Mouse (Mus musculus) adipocyte (in vitro differentiated cells): Measurements from ENCODE around the gene Dpyd.
A peak's percentile ranks its signal among the peaks of the same experiment; 100 is the strongest.

Experiments used
- DNase-seq: peaks from one replicate; pipeline ENCODE4 v3.0.0-alpha.2; 2016; ENCODE audit warnings: low spot score

The Dpyd gene

DNA sequence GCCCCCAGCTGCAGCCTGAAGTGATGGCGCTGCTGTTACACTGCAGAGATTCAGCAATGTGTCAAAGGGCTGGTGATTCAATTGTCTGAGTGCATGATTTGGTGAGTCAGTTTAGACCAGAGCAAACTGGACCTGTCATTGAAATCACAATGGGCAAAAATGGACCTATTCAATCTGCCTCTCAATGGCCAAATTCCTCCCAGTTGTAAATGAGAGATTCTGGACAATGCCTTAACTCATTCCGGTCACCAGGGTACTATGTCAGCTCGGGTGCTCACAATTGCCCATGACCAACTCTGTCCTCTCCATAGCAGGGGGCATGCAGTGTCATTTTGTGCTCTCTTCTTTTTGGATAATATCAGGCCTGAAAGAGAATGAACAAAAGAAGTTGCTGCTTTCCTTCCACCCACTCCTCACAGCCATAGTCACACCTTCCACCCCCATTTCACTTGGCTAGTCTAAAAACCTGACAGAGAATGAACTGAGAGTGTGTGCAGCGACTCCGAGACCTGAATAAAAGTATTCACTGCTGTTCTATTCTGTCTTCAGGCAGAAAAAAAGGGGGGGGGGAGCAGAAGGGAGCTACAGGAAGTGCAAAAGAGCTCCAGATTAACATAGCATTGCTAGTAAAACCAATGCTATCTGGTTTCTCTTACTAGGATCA, 533.4 kb downstream of the Dpyd start:
- DNase-seq = no peak

DNA sequence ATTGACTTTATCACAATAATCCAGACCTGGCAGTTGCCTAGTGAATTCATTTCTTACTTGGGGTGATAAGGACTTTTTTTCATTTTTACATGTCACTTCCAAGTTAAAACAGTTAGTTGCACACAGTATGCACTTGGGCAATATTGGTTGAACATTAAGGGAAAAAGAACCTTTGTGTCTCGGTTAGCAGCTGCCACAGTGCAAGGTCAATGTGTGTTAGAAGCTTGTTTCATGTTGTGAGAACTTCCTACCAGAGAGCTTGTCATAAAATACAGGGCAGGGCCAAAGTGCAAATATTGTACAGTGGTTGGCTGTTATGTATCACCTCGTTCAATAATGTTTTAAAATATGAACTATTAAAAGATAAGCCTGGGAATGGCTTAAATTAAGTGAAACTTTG, 564.1 kb downstream of the Dpyd start:
- no peak for DNase-seq

DNA sequence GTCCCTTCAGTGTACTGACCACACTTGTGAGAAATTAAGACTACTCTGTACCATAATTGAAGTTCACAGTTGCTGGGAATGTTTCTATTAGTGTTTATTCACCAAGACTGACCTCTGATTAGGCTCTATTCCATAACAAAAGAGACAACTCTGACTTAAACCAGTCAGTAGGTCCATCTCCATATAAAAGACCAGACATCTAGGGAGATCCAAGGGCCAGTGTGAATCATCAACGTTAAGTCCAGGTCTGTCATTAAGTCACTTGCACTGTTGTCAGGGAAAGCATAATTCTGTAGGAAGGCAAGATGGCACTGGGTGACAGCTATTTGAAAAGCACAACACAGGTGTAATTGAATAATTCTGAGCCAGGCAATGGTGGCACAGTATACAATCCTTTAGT, 566.1 kb downstream of the Dpyd start:
- no peak for DNase-seq

DNA sequence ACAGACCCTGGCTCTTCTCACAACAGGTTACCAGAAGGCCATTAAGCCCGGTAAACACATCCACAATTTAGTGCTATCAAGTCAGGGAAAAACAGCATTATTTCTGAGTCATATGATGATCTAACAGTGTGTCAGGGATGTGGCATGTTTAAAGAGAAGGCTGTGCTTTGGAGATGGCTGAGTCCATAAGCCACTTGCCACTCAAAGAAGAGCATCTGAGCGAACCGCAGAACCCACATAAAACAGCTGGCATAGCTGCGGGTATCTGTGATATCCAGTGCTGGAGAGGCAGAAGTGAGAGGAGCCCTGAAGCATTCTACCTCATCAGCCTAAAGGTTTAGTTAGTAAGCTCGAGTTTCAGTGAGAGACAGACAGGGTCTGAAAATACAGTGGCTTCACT, 581.1 kb downstream of the Dpyd start:
- no peak for DNase-seq

DNA sequence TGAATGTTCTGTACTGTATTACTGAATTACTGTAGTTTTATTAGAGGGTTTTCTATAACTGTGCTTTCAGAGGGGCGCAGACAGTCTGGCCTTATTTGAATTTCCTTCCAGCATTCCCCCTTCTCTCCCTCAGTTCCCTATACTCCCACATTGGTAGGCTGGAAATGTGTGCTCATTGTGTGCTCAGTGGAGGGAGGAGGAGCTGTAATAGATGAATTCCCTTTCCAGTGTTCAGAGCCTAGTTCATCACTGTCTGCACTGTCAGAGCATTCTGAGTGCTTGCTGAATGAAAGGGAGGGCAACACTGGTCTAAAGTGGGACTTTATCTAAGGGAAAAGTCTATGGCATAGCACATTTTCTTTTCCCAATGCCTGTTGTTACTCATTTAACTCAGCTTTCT, 582.9 kb downstream of the Dpyd start:
- DNase-seq = no peak

DNA sequence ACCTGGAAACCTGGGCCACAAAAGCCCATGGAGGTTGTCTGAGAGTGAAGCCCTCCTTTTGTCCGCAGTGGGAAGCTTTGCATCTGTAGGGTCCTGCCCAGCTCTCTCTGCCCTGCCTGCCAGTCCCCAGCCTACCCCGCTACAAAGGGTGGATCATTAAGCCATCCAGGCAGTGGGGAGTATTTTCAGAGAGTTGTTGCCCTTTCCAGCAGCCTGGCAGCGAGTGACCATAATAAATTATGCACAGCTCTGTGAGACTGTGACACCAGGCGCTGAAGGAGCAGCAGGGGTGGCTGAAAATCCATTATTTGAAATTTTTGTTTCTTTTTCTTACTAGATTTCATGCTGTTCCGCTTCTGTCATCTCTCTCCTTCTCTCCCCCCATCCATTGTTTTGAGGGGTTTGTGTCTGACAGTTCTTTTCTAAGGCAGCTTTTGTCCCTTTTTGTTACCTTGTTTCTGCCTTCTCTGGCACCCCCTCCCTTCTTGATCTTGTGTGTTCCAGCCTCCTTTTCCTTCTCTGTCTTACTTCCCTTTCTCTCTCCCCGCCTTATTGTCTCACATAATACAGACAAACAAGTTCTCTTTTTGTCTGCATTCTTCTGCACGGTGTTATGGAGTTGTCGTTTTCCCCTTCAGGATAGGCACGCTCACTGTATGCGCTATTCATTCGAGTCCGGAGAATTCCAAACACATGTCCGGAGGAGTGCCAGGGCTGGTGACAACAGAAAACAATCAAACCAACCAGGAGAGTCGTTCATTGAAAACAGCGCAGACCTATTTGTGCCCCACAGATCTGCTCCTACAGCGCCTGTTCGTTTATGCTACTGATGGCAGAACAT, 592.9 kb downstream of the Dpyd start:
- DNase-seq = no peak

DNA sequence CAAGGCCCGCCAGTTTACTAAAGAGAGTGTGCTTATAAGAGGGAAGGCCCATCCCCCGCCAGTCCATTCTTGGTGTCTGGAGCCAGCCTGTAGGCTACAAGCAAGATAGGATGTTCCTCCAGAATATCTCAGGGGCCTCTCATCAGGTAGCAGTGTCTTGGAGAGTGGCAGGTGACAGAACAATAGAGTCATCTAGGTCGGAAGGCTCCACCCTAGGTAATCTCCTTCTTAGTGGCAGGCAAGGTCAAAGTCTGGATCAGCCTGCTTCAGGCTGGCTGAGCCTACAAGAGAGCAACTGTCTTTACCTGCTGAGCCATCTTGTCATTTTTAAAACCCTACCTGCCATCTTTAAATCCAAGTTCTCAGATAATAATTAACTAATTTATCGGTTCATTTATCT, 596.7 kb downstream of the Dpyd start:
- no peak for DNase-seq

DNA sequence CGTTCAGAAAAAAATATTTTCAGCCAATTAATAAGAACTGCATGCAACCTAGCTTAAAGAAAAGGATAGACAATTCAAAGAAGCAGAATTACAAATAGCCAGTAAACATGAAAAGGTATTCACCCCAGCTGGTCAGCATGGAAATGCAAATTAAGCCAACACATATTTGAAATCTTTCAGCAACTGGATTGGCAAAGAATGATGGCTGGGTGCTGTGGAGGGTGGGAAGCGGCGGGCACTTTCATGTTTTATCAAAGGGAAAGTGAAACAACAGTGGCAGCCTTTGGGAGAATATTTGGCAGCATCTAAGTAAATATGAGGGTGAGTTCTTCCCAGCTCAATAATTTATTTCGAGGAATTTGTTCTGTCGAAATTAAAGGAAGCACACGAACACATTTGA, 603.8 kb downstream of the Dpyd start:
- no peak for DNase-seq

DNA sequence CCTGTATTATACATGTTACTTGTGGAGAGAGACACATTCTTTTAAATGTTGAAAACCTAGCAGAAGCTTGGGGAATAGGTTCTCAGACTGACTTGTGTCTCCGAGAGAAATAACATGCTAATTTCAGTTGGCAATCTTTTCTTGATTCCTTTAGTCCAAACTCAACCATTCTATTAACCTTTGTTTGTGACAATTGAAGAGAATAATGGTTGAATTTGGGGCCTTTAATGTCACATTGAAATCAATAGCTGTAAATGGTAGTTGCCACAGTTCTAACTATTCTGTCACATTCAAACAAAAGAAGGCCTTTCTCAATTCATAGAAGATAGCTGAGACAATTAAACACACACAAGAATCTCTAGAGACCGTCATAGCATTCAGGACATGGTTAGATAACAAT, 606.2 kb downstream of the Dpyd start:
- DNase-seq = no peak

DNA sequence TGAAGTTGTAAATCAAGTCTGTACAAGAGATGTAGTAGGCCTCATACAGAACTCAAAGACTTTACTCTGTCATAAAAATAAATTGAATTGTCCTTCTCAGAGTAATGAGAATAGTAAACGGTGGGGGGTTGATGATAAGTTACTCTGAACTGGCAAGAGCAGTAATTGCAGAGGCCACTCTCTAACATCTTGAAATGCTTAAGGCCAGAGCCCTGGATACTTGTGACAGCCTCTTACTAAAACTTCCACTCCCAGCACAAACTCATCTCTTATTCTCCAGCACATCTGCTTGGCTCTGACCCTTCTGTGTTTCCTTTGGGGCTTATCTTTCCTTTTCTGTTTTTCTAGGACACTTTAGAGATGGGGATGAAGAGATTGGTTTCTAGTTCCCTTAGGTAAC, 606.7 kb downstream of the Dpyd start:
- no peak for DNase-seq

DNA sequence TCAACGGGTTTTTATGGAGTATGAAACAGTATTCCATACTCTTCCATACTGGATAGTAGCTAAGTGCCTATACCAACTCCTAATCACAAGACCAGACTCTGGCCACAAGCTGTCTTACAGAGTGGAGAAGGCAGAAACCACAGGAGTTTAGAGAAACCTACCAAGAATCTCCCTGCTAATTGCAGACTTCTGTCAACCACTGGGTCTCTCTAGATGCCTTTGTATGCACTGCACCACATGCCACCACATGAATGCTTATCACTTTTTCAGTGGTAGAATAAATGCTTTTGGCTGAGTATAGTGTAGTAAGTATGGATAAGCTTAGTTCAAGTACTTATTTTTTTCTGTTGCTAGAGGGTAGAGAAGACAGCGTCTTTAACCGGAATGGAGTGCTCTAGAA, 621.3 kb downstream of the Dpyd start:
- no peak for DNase-seq

DNA sequence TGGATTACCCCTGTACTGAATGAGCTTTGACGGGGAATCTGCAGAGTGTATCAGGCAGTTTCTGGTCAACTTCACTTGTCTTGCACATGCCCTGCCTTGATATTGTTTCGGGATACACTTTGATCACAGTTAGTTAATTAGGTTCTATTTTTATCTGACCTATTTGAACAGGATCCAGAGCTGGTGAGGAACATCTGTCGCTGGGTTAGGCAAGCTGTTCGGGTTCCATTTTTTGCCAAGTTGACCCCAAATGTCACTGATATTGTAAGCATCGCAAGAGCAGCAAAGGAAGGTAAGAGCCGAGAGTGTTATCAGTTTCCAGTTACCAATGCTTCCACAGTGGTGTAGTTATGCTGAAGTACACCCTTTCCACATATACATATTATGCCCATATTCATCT, 632.1 kb downstream of the Dpyd start:
- DNase-seq = no peak

DNA sequence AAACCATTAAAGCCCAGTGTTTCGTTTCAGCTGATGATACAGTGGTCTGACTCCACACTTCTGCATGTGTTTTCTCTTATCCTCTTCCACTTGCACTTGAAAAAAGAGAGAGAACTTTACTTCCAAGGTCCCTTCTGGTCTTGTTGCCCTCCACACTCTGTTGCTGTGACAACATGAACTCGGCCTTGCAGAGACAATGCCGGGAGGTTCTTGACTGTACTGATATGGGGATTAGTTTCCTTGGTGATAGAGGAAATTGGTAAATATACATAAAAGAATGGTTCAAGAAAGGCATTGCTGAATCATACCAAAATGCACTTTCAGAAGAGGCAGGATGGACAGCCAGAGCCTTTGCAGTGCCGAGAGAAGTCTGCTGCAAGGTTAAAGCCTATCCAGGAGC, 633.7 kb downstream of the Dpyd start:
- no peak for DNase-seq

DNA sequence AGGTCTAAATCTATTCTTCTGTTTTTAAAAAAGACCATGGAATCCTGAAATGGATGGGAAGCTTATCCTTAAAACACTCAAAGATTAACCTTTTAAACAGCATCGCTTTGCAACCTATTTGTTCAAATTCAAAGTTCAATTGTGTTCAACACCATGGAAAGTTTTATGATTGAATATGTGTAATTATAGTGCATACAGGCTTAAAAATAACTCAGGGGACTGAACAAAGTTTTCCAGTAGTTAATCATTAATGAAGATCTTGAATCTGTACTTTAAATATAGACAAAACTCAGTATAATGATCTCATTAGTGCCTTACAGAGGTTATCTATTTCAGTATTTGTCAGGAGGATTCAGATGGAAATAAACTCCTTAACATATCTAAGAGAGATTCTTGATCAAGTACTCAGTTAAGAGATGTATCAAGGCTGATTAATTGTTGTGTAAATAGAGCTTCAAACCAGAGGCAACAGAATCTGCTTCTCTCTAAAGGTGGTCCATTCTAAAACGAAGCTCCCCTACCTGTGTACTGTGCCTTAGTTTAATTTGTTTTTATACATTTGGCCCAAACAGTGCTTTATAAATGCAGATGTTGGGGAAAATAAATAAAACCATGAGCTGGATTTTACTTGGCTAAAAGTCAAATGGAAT, 659.0 kb downstream of the Dpyd start:
- no peak for DNase-seq

DNA sequence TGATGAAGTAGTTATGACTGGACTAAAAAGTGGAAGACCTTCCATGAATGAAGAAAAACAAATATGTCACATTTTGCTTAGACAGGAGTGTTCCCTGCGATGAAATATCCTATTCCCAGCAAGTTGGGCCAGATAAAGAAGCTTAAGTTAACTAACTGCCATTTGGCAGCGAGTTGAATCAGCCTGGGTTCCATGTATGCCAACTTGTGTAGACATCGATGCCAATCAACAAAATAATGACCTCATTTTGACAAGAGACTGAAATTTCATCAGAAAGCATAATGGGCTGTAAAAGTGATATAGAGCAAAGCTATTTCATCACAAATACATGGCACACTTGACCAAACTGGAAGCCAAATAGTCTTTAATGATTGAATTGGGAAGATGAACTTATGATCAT, 681.3 kb downstream of the Dpyd start:
- DNase-seq = no peak

DNA sequence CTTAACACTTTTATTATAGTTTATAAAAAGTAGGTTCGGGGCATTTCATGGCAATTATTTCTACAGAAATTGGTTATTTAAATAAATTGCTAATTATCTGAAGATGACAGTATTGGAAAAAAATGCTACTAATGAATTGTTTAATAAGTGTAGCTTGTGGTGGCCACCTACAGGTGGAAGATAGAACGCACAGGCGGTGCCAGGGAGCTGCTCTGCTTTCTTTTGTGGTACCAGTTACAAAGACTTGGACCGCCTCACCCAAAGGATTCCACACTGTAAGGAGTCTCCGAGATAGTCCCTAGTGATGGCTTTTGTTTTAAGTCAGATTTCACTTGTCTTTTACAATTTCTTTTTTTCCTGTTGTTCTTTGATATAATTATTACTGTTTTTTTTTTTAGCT, 694.6 kb downstream of the Dpyd start:
- no peak for DNase-seq

DNA sequence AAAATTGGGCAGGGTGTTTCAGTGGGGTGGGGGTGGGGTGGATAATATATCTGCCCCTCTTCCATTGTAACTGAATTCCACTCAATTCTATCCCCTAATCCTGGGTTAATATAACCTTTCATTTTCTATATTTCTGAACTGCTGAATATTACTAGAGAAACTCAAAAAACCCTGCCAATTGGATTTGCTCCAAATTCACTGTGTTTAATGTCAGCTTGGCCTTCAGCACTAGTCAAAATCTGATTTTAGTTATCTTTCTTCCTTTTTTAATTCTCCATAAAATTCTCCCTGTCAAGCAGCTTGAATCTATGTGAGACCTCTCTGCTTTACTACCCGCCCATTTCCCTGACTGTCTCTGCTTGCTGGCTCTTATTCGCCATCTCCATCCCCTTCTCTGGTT, 713.3 kb downstream of the Dpyd start:
- peak; percentile 9 for DNase-seq

DNA sequence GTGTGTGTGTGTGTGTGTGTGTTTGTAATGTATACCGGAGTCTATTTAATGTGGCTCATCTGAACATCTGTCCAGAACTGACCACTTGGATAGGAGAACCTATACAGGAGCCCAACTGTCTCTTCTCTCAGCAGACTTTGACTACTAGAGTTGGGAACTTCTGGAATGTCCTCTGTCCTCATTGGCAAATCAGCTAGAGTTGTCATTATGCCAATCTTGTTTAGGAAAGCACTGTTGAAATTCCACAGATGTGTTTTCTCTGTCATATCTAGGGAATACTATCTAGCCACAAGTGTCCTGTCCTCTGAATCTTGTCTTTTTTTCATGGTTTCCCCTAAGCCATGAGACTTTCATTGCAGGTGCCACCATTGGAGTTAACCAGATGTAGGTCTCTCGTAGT, 718.7 kb downstream of the Dpyd start:
- peak; percentile 2 for DNase-seq

DNA sequence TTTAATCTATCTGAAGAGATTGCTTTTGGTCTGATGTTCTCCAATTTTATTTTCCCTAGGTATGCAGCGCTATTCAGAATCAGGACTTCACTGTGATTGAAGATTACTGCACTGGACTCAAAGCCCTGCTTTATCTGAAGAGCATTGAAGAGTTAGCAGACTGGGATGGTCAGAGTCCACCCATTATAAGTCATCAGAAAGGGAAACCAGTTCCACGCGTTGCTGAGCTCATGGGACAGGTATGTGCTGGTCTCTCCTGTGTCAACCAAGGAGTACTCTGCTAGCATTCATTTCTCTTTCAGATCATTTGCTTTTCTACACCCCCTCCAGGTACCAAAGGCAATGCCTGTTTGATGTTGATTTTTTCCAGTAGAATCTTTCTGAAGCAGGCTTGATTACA, 752.8 kb downstream of the Dpyd start:
- no peak for DNase-seq

DNA sequence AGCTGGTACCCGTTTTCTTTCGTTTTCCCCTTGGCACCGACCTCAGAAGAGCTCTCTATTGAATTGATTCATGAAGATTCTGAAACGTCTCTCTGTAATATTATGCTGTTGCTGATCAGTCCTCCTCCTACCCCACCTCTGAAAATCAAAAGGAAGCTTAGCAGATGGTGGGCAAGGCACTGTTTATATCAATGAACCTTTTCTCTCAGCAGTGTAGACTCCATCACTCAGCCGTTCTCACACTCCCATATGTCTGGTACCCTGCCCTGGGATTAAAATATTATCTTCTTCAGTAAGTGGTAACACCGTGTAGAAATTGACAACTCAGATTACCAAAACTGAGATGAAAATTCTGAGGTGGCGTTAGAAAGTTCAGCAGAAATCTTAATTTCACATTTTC, 767.1 kb downstream of the Dpyd start:
- no peak for DNase-seq

DNA sequence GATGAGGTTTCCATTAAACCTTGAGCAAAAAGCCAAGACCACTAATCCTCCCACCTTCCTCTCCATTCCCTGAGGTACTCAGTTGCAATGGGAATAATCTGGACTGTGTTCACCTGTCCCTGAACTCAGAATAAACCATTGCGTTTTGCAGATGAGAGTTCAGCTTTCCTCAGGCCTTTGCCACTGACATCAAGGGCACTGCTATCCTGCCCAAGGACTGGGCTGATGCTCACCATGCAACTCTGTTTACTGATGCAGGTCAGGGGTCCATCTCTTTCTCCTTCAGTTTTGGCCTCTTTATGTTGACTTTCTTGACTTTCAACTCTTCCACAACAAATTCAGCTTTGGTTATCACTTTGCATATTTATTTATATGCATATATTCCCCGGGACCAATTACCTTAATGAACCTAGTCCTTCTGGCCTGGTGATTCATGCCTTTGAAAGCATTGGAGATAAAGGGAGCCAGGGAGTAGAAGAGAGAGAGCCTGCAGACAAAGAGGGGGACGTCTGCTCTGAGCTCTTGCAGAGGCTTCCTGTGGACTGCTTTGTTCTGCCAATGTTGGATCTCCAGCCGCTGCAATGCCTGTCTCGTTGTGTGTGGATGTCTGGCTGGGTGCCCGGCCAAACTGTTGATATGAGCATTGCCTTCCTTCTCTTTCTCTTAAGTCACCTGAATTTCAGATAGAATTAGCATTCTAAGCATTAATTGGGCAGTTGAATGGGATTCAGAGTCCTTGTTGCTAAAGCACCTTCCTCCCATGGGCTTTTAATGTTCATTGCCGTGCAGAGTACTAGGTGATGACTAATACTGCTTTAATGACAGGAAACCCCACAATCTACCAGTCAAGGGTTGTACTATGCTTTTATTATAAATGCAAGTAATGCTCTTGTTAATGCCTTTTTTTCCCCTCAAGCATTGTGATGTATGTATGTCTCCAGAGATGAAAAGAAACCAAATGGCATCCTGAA, 771.7 kb downstream of the Dpyd start:
- no peak for DNase-seq
